Mouse (Mus musculus): Measurements from ENCODE around the gene Unc45b. TPM values are rescaled to one million over a fixed set of nuclear protein-coding genes. Genes with fewer than 3 reads are reported as not detected.
"Not testable (repeated sequence)": the region's sequence is repeated elsewhere in the genome, so short reads cannot be mapped to it uniquely, and the experiment has no call there.

Unc45b gene
- polyA plus RNA-seq, 1 experiment: 0.62 TPM

DNA sequence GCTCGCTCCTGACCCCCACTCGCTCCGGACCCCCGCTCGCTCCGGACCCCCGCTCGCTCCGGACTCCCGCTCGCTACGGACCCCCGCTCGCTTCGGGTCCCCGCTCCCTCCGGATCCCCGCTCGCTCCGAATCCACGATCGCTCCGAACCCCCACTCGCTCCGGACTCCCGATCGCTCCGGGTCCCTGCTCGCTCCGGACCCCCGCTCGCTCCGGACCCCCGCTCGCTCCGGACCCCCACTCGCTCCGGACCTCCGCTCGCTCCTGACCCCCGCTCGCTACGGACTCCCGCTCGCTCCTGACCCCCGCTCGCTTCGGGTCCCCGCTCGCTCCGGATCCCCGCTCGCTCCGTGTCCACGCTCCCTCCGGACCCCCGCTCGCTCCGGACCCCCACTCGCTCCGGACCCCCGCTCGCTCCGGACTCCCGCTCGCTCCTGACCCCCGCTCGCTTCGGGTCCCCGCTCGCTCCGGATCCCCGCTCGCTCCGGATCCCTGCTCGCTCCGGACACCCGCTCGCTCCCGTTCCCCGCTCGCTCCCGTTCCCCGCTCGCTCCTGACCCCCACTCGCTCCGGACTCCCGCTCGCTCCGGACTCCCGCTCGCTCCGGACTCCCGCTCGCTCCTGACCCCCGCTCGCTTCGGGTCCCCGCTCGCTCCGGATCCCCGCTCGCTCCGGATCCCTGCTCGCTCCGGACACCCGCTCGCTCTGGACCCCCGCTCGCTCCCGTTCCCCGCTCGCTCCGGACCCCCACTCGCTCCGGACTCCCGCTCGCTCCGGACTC is 21.5 kb downstream of the Unc45b start:
- 2% methylated on average over 118 of the region's 119 CpGs for WGBS
- not testable (repeated sequence) for DNase-seq (ENCODE audit: low read depth, low spot score)

DNA sequence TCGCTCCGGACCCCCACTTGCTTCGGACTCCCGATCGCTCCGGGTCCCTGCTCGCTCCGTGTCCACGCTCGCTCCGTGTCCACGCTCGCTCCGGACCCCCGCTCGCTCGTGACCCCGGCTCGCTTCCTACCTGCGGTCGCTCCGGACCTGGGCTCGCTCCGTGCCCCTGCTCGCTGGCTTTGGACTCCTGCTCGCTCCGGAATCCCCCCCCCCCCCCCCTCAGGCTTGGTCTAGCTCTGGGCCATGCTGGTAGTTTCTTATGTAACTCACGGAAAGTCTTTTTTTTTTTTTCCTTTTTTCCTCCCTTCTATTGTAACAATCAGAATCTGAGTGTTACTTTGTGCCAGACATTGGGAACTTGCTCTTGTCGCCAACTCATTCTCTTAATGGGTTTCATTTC is 22.8 kb downstream of the Unc45b start:
- WGBS: 1% methylated on average over 29 of the region's 29 CpGs
- no peak for DNase-seq (ENCODE audit: low read depth, low spot score)

DNA sequence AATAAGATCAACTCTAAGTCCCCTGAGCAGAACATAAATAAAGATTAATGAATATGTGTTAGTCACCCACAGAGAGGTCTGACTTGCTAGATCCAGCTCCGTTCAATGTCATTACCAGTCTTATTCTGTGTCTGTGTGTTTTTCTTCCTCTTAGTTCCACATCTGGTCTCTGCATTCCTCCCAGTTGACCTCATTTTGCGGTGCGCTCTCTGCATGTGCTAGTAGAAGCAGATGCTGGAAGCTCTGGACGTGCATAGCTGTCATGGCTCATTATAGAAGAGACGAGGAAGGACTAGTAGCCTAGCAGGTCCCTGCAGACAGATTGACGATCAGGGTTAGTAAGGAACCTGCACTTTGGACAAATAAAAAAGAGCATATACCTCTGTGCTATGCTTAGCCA is 33.0 kb downstream of the Unc45b start:
- 57% methylated on average over 6 of the region's 6 CpGs for WGBS
- no peak for DNase-seq (ENCODE audit: low read depth, low spot score)

- DNase-seq (ENCODE audit: low read depth, low spot score): no peak
- WGBS: 36% methylated on average over 2 of the region's 2 CpGs
Observed at GRCm38 (mm10) chr11:82945636-82946035, 35.3 kb downstream of the Unc45b start.

DNA sequence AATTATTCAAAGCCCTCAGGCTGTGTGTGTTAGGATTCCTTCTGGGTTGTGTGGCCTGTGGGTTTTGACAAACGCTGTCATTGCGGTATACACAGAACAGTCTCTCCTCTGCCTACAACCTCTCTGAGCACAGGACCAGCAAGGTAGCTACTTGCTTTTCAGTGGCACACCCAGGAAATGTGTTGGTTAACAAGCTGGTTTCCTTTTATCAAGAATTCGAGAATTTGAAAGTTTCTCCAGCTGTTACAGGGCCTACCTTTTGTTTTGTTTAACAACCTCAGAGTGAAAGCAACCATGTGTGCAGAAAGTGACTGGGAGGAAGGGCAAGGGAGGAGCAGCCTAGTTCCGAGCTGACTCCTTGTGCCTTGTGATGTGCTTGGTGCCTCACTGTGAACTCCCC is 37.1 kb downstream of the Unc45b start:
- 43% methylated on average over 4 of the region's 4 CpGs for WGBS
- no peak for DNase-seq (ENCODE audit: low read depth, low spot score)

DNA sequence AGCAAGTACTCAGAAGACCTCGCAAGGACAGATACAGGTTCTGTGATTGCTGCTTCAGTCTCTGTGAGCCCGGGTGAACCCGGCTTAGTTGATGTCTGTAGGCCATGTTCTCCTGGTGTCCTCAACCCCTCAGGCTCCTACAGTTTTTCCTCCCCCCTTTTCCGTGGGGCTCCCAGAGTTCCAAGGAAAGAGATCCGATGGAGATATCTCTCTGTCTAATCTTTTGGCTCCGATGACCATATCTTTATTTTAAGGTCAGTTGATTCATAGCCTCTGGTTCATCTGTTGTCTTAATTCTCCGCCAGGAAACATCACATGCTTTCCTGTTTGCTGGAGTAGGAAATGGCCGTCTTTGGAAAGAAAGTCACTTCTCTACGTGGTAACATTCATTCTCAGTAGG is 38.7 kb downstream of the Unc45b start:
- 78% methylated on average over 9 of the region's 9 CpGs for WGBS
- DNase-seq (ENCODE audit: low read depth, low spot score): no peak

DNA sequence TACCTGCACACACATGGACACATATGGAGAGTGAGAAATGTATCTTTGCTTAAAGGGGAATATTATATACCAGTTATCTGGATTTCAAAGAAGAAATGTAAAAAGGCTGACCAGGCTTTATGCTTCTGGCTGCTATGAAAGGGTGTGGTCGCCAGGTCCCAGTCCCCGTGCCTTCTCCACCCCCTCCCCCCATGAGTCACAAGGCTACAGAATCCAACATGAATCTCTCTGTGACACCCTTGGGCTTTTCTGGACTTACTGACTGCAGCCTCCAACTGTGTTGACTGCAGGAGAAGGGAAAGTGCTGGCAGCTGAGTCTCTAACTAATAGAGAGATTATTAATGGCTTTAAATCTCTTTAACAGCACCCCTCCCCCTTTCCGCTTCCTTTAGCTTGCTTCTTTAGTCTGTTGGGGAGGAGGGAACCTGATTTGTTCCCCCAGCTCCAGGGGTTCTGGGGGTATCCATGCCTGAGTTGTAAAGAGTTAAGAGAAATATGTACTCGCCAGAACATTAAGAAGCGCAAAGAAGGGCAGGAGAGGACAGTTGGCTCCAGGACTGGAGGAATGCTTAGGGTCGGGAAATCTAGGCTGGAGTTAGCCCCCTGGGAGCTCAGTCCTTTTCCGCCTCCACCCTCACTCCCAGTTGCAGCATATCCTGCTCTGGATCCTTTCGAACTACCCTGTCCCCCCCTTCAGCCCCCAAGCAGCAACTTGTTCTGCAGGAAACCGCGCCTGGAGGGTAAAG is 40.6 kb downstream of the Unc45b start, which contains the start of gene Slfn5:
Slfn5 (plus strand) TSS at position 614 of the 746 bp plus-strand sequence.
- 13% methylated on average over 10 of the region's 10 CpGs for WGBS
- DNase-seq (ENCODE audit: low read depth, low spot score): no peak

GRCm38 (mm10) chr11:82951865-82952611 is 41.7 kb downstream of the Unc45b start:
- no peak for DNase-seq (ENCODE audit: low read depth, low spot score)
- WGBS: 6% methylated on average over 28 of the region's 28 CpGs

GRCm38 (mm10) chr11:82952612-82953542 is 42.5 kb downstream of the Unc45b start:
- DNase-seq (ENCODE audit: low read depth, low spot score): no peak
- 36% methylated on average over 9 of the region's 9 CpGs for whole genome bisulfite sequencing

DNA sequence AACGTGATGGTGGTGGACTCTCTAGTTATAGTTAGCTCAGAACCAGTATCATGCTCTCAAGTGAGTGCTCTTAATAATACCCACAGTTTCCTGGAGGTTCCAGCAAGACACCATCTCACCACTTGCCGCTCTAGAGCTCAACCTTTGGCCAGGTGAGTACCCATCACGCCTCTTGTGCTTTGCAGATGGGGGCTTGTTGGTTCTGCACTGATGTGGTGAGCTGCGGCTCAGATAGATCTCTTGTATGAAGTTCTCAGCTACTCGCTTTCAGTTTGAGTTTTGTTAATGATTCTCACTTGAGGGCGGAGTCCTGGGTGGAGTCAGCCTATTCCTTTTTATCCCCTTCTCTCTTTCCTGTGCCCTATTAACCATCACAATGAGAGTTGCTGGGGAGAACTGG is 44.3 kb downstream of the Unc45b start:
- WGBS: 47% methylated on average over 6 of the region's 6 CpGs
- no peak for DNase-seq (ENCODE audit: low read depth, low spot score)

- WGBS: 61% methylated on average over 10 of the region's 10 CpGs
- DNase-seq (ENCODE audit: low read depth, low spot score): no peak
Observed at GRCm38 (mm10) chr11:82956925-82957324, 46.6 kb downstream of the Unc45b start.

GRCm38 (mm10) chr11:82959613-82960012 is 49.3 kb downstream of the Unc45b start:
- peak; percentile 11 for DNase-seq (ENCODE audit: low read depth, low spot score)
- WGBS: 10% methylated on average over 4 of the region's 4 CpGs

DNA sequence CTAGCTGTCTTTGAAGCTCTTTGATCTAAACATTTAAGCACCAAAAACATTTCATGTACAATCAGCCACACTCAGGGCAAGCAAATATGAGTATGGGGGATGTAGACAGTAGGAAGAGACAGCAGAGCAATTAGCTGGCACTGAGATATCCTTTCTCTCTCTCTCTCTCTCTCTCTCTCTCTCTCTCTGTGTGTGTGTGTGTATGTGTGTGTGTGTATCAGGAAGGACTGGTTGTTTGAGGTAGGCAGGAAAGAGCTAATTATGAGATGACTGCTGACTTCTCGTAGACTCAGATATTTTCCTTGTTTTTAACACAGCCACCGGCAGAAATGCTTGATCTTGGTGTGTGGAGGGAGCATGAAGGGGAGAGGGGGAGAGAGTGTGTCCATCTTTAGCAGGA is 51.4 kb downstream of the Unc45b start:
- 43% methylated on average over 2 of the region's 2 CpGs for WGBS
- DNase-seq (ENCODE audit: low read depth, low spot score): no peak

DNA sequence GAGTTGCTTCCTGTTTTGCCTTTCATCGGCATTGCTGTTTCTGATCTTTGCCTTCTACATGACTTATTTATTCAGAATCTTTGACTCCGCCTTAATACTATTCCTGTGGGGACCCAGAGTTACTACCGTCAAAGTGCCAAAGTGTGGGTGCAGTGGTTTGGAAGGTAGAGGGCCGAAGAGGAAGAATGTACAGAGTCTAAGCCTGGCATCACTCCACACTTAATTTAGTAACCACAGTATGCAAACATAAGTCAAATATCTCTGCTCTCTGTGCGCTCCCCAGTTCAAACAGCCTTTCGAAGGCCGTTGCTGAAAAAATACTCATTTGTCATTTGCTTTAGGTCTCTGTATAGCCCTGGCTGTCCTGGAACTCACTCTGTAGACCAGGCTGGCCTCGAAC is 51.9 kb downstream of the Unc45b start:
- no peak for DNase-seq (ENCODE audit: low read depth, low spot score)
- 68% methylated on average over 8 of the region's 8 CpGs for WGBS

DNA sequence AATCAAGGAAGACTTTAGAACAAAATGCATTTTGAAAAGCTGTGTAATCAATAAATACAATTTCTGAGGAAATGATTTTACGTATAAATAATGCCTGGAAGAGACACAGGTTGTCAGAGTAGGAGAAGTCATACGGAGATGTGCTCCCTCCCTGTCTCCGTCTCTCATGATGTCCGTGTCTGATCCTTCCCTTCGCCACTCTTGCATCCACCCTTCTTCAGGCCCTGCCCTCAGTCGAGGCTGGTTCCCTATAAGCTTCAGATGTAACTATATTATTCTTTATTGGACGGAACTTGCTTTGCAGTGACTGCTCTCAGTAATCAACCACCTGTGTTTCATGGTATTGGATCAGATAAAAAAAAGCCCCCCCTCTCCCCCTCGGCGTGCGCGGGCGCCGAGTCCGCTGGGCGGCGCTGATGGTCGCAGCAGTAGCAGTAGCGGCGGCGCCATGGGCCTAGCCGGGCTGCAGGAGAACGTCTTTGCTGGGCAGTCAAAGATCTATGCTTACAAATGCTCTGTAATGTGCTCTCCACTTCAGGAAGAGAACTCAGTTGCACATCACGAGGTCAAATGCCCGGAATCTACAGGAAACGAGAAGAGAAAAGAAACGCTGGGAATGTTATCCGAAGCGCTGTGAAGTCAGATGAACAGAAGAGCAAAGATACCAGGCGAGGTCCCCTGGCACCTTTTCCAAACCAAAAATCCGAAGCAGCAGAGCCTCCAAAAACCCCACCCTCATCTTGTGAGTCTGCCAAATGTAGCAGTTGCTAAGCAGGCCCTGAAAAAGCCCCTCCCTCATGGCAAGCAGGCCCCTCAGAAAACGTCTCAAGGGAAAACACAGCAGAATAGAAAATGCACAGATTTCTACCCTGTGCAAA is 60.6 kb downstream of the Unc45b start:
- 20% methylated on average over 31 of the region's 31 CpGs for WGBS
- DNase-seq (ENCODE audit: low read depth, low spot score): no peak

DNA sequence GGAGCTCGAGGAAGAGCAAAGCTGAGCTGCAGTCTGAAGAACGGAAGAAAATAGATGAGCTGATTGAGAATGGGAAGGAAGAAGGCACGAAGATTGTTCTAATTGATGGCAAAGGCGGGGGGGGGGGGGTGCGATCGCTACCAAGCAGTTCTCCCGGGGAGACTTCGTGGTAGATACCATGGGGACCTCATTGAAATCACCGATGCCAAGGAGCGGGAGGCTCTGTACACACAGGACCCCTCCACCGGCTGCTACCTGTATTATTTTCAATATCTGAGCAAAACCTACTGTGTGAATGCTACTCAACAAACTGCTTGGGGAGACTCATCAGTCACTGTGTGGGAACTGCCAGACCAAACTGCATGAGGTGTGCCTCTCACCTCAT is 61.2 kb downstream of the Unc45b start:
- 82% methylated on average over 11 of the region's 11 CpGs for WGBS
- DNase-seq (ENCODE audit: low read depth, low spot score): no peak

- no peak for DNase-seq (ENCODE audit: low read depth, low spot score)
Observed at GRCm38 (mm10) chr11:82973916-82974315, 63.6 kb downstream of the Unc45b start.

GRCm38 (mm10) chr11:82982409-82982808 is 72.1 kb downstream of the Unc45b start:
- 96% methylated on average over 2 of the region's 2 CpGs for WGBS
- not testable (repeated sequence) for DNase-seq (ENCODE audit: low read depth, low spot score)

More at GRCm38 (mm10) chr11:82973916-82974315, 63.6 kb downstream of the Unc45b start:
- 37% methylated on average over 5 of the region's 5 CpGs for WGBS

Measured in large intestine, adult 2 months (tissue).